Mouse (Mus musculus) liver, embryonic 15.5 days (tissue): Measurements from ENCODE around the gene Hes1. TPM values are rescaled to one million over a fixed set of nuclear protein-coding genes. Genes with fewer than 3 reads are reported as not detected.
"Not testable (repeated sequence)": the region's sequence is repeated elsewhere in the genome, so short reads cannot be mapped to it uniquely, and the experiment has no call there.

Experiments used
- ATAC-seq: fragments of 200-750 bp; cut with Nextera tagmentation; 2 replicates; pipeline ENCODE4 v1.8.0; 2017; ENCODE audit warnings: moderate number of reproducible peaks, mild to moderate bottlenecking, moderate library complexity; ENCODE audit not compliant: insufficient read depth
- H3K27ac ChIP-seq: fragments of 300-500 bp; sonication (generic); replicated peaks from 2 replicates; pipeline ENCODE4 v1.5.1; 2015; ENCODE audit warnings: mild to moderate bottlenecking, inconsistent platforms
- H3K27me3 ChIP-seq: fragments of 300-500 bp; sonication (generic); 2 replicates; pipeline ENCODE4 v1.6.1; 2015; ENCODE audit warnings: mild to moderate bottlenecking, inconsistent platforms
- H3K36me3 ChIP-seq: fragments of 300-500 bp; sonication (generic); replicated peaks from 2 replicates; pipeline ENCODE4 v1.6.1; 2015; ENCODE audit warnings: moderate library complexity, mild to moderate bottlenecking, inconsistent platforms
- H3K4me1 ChIP-seq: fragments of 300-500 bp; sonication (generic); replicated peaks from 2 replicates; pipeline ENCODE4 v1.6.1; 2015; ENCODE audit warnings: inconsistent platforms
- H3K4me2 ChIP-seq: fragments of 300-500 bp; sonication (generic); 2 replicates; pipeline ENCODE4 v1.6.1; 2015; ENCODE audit warnings: moderate library complexity, mild to moderate bottlenecking, inconsistent platforms
- H3K4me3 ChIP-seq: fragments of 300-500 bp; sonication (generic); replicated peaks from 2 replicates; pipeline ENCODE4 v1.5.1; 2015; ENCODE audit warnings: mild to moderate bottlenecking, inconsistent platforms
- H3K9ac ChIP-seq: fragments of 300-500 bp; sonication (generic); 2 replicates; pipeline ENCODE4 v1.6.1; 2015; ENCODE audit warnings: moderate library complexity, mild to moderate bottlenecking, inconsistent platforms
- H3K9me3 ChIP-seq: fragments of 300-500 bp; sonication (generic); replicated peaks from 2 replicates; pipeline ENCODE4 v1.6.1; 2016; ENCODE audit warnings: inconsistent platforms
- WGBS: fragments of 180-500 bp; shearing (Covaris S2); methylation state at CpG from one replicate; pipeline ENCODE4 v1.1.7; 2015; ENCODE audit warnings: mixed read lengths; ENCODE audit not compliant: insufficient replicate concordance; 5-methylcytosine and 5-hydroxymethylcytosine counted together
- polyA plus RNA-seq: library from polyadenylated mRNA; unstranded; fragments of >200 nt; fragmentation: Nextera tagmentation; extraction: Ambion mirVana; gene quantifications from 2 replicates; pipeline ENCODE4 v1.2.1, GENCODE M21; 2015

Gene Hes1
- polyA plus RNA-seq, 1 experiment from 2014 or later: 6.1 TPM

GRCm38 (mm10) chr16:30103495-30103894 lies 39.3 kb downstream of the Hes1 start:
- no peak overlapping the region for H3K4me2 ChIP-seq
- H3K27me3 ChIP-seq: peaks cover 5% of the 10 kb centered on the region; the same call in 1 of the 2 replicates
- no peaks in the 10 kb centered on the region for H3K4me1 ChIP-seq
- 45% methylated on average over 6 of the region's 6 CpGs for WGBS
- no peaks in the 10 kb centered on the region for H3K36me3 ChIP-seq
- no peak overlapping the region for H3K27ac ChIP-seq
- H3K4me3 ChIP-seq: no peak overlapping the region
- no peak for ATAC-seq
- H3K9ac ChIP-seq: no peak overlapping the region
- no peaks in the 10 kb centered on the region for H3K9me3 ChIP-seq

DNA sequence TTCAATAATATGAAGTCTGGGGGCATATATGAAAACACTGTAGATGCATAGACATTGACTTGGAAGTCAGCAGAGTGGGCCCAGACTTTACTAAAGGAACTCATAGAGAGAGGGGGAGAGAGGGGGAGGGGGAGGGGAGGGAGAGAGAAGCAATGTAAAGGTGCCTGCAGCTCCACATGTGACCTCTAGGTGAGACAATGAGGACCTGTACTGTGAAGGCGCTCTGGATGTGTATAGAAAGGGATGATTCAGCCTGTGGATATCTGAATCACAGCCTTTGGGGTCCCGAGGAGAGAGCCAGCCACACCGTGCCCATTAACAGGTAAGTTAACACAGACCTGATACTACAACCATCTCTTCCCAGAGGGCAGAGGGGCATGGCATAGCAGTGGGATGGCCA lies 40.2 kb downstream of the Hes1 start:
- H3K36me3 ChIP-seq: no peaks in the 10 kb centered on the region
- H3K9ac ChIP-seq: no peak overlapping the region
- no peak for ATAC-seq
- WGBS: 74% methylated on average over 3 of the region's 3 CpGs
- H3K4me2 ChIP-seq: no peak overlapping the region
- H3K9me3 ChIP-seq: no peaks in the 10 kb centered on the region
- H3K4me3 ChIP-seq: no peak overlapping the region
- H3K27me3 ChIP-seq: peaks cover 5% of the 10 kb centered on the region; the same call in 1 of the 2 replicates
- H3K4me1 ChIP-seq: no peaks in the 10 kb centered on the region
- H3K27ac ChIP-seq: no peak overlapping the region

GRCm38 (mm10) chr16:30105476-30105875 lies 41.3 kb downstream of the Hes1 start:
- peaks cover 5% of the 10 kb centered on the region; the same call in 1 of the 2 replicates for H3K27me3 ChIP-seq
- H3K27ac ChIP-seq: no peak overlapping the region
- H3K4me3 ChIP-seq: no peak overlapping the region
- 68% methylated on average over 7 of the region's 7 CpGs for WGBS
- H3K9ac ChIP-seq: no peak overlapping the region
- no peak overlapping the region for H3K4me2 ChIP-seq
- ATAC-seq: no peak
- no peaks in the 10 kb centered on the region for H3K36me3 ChIP-seq
- no peaks in the 10 kb centered on the region for H3K9me3 ChIP-seq
- no peaks in the 10 kb centered on the region for H3K4me1 ChIP-seq

GRCm38 (mm10) chr16:30108167-30108566 lies 44.0 kb downstream of the Hes1 start:
- not testable (repeated sequence) for H3K4me1 ChIP-seq, H3K27ac ChIP-seq, H3K9ac ChIP-seq, H3K27me3 ChIP-seq, ATAC-seq, H3K9me3 ChIP-seq, H3K4me2 ChIP-seq, H3K4me3 ChIP-seq, H3K36me3 ChIP-seq
- 64% methylated on average over 11 of the region's 11 CpGs for WGBS

GRCm38 (mm10) chr16:30110466-30110865 lies 46.3 kb downstream of the Hes1 start:
- H3K27ac ChIP-seq: no peak overlapping the region
- no peak overlapping the region for H3K4me2 ChIP-seq
- H3K36me3 ChIP-seq: no peaks in the 10 kb centered on the region
- H3K4me1 ChIP-seq: no peaks in the 10 kb centered on the region; the same call in 1 of the 2 replicates
- ATAC-seq: no peak
- H3K27me3 ChIP-seq: no peaks in the 10 kb centered on the region
- 69% methylated on average over 3 of the region's 3 CpGs for WGBS
- H3K4me3 ChIP-seq: no peak overlapping the region
- H3K9me3 ChIP-seq: no peaks in the 10 kb centered on the region
- H3K9ac ChIP-seq: no peak overlapping the region

DNA sequence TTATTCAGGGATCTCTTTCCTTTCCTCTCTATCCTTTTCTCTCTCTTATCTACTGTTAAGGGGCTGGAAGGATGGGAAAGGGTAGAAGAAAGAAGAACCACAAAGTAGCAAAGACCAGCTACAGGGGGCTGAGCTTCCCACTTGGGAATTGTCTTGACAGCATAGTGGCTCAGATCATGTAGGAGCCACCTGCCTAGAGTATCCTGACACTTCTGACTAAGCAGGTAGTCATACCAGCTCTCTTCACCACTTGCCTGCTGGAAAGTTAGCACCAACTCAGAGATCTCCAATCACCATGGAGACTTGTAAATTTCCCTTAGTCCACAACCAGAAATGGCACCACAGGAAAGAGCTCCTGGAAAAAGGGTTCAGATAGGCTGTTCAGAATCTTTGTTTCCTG lies 46.9 kb downstream of the Hes1 start:
- Histone ChIP-seq H3K36me3 (no peaks in the 10 kb centered on the region), H3K27ac (no peak overlapping the region), H3K9me3 (no peaks in the 10 kb centered on the region), H3K4me2 (no peak overlapping the region), H3K4me1 (no peaks in the 10 kb centered on the region; the same call in 1 of the 2 replicates), H3K9ac (no peak overlapping the region), H3K4me3 (no peak overlapping the region), H3K27me3 (no peaks in the 10 kb centered on the region)
- no peak for ATAC-seq

- Histone ChIP-seq H3K4me3 (no peak overlapping the region), H3K9ac (no peak overlapping the region), H3K4me1 (no peaks in the 10 kb centered on the region; the same call in 1 of the 2 replicates), H3K36me3 (no peaks in the 10 kb centered on the region), H3K27me3 (no peaks in the 10 kb centered on the region), H3K9me3 (no peaks in the 10 kb centered on the region), H3K4me2 (no peak overlapping the region), H3K27ac (no peak overlapping the region)
- ATAC-seq: no peak
- WGBS: 47% methylated on average over 2 of the region's 2 CpGs
Measured at GRCm38 (mm10) chr16:30111566-30111965, 47.4 kb downstream of the Hes1 start.

GRCm38 (mm10) chr16:30113170-30113569 lies 49.0 kb downstream of the Hes1 start:
- H3K9ac ChIP-seq: no peak overlapping the region
- WGBS: 23% methylated on average over 3 of the region's 3 CpGs
- H3K4me1 ChIP-seq: no peaks in the 10 kb centered on the region; the same call in 1 of the 2 replicates
- H3K27ac ChIP-seq: peak overlapping the region; percentile 78
- peak; percentile 72 for ATAC-seq
- no peaks in the 10 kb centered on the region for H3K36me3 ChIP-seq
- no peaks in the 10 kb centered on the region for H3K27me3 ChIP-seq
- no peaks in the 10 kb centered on the region for H3K9me3 ChIP-seq
- no peak overlapping the region for H3K4me3 ChIP-seq
- peak overlapping the region; percentile 37 for H3K4me2 ChIP-seq

DNA sequence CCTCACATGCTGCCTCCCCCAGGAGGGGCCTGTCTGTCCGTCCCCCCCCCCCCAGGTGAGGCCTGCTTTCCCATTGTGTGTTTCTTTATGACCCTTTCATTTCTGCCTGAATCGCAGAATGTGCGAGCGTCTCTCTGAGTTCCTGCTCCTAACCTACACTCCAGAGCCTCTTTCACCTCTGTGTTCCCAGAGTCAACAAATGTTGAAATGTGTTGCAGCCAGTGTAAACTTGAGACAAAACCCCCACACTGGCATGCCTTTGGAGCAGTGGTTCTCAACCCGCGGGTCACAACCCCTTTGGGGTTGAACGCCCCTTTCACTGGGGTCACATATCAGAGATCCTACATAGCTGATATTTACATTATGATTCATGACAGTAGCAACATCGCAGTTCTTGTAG lies 49.6 kb downstream of the Hes1 start:
- Histone ChIP-seq H3K9ac (no peak overlapping the region), H3K4me3 (no peak overlapping the region), H3K9me3 (no peaks in the 10 kb centered on the region), H3K27me3 (no peaks in the 10 kb centered on the region), H3K27ac (peak overlapping the region; percentile 78), H3K4me1 (no peaks in the 10 kb centered on the region; the same call in 1 of the 2 replicates), H3K36me3 (no peaks in the 10 kb centered on the region), H3K4me2 (peak overlapping the region; percentile 37)
- 65% methylated on average over 8 of the region's 8 CpGs for WGBS
- ATAC-seq: peak; percentile 71

- peaks cover 1% of the 10 kb centered on the region; the same call in 1 of the 2 replicates for H3K27me3 ChIP-seq
- H3K4me2 ChIP-seq: no peak overlapping the region
- no peaks in the 10 kb centered on the region; the same call in 1 of the 2 replicates for H3K4me1 ChIP-seq
- H3K9ac ChIP-seq: no peak overlapping the region
- no peak overlapping the region for H3K4me3 ChIP-seq
- no peak overlapping the region for H3K27ac ChIP-seq
- ATAC-seq: no peak
- WGBS: 60% methylated on average over 1 of the region's 1 CpGs
- no peaks in the 10 kb centered on the region for H3K9me3 ChIP-seq
- no peaks in the 10 kb centered on the region for H3K36me3 ChIP-seq
Measured at GRCm38 (mm10) chr16:30114451-30114850, 50.3 kb downstream of the Hes1 start.
